Mouse (Mus musculus) heart, adult 2 months (tissue): ENCODE measurements around the gene Stxbp5l. TPM values are rescaled to one million over a fixed set of nuclear protein-coding genes. Genes with fewer than 3 reads are reported as not detected.
"Not testable (repeated sequence)": the region's sequence is repeated elsewhere in the genome, so short reads cannot be mapped to it uniquely, and the experiment has no call there.

Experiments used
- DNase-seq, 2 experiments: peaks; one replicate each; pipeline ENCODE4 v3.0.0; 2021
- H3K27ac ChIP-seq: fragments of 200-600 bp; 2 replicates; pipeline ENCODE4 v1.8.1; 2022
- H3K27me3 ChIP-seq: fragments of 200-500 bp; 2 replicates; pipeline ENCODE4 v1.6.1; 2012; ENCODE audit warnings: mild to moderate bottlenecking, low read length, inconsistent platforms, mixed read lengths; ENCODE audit not compliant: control insufficient read depth, insufficient read depth
- H3K36me3 ChIP-seq: fragments of 200-500 bp; 2 replicates; pipeline ENCODE4 v1.6.1; 2012; ENCODE audit warnings: low read length, inconsistent platforms; ENCODE audit not compliant: control insufficient read depth, insufficient read depth
- H3K4me1 ChIP-seq: fragments of 200-500 bp; 2 replicates; pipeline ENCODE4 v1.6.1; 2011; ENCODE audit warnings: low read length; ENCODE audit not compliant: control insufficient read depth, insufficient read depth
- H3K4me3 ChIP-seq: fragments of 200-600 bp; 2 replicates; pipeline ENCODE4 v1.8.1; 2022
- H3K79me2 ChIP-seq: fragments of 200-500 bp; replicated peaks from 2 replicates; pipeline ENCODE4 v1.6.1; 2012; ENCODE audit warnings: mild to moderate bottlenecking, inconsistent platforms, low read length, moderate library complexity, mixed read lengths; ENCODE audit not compliant: control insufficient read depth, insufficient read depth
- H3K9ac ChIP-seq: fragments of 200-500 bp; 2 replicates; pipeline ENCODE4 v1.6.1; 2012; ENCODE audit warnings: low read depth, mild to moderate bottlenecking, control low read depth, inconsistent platforms, low read length, mixed read lengths
- CTCF ChIP-seq: fragments of 200-600 bp; IDR thresholded peaks from 2 replicates; pipeline ENCODE4 v1.8.1; 2022; ENCODE audit warnings: antibody characterized with exemption, mild to moderate bottlenecking, moderate library complexity
- EP300 ChIP-seq: fragments of 200-500 bp; IDR thresholded peaks from 2 replicates; pipeline ENCODE4 v1.6.1; 2011; ENCODE audit warnings: low read depth, low read length, control low read depth; ENCODE audit not compliant: insufficient read depth
- POLR2A ChIP-seq: fragments of 200-500 bp; IDR thresholded peaks from 2 replicates; pipeline ENCODE4 v1.6.1; 2011; ENCODE audit warnings: mild to moderate bottlenecking, low read depth, low read length, control low read depth; ENCODE audit not compliant: insufficient read depth
- WGBS: fragments of 180-500 bp; shearing (Covaris S2); methylation state at CpG from one replicate; pipeline ENCODE4 v1.1.7; 2018; 5-methylcytosine and 5-hydroxymethylcytosine counted together
- intact Hi-C: fragments of 180-260 bp; cut with DNase I; formaldehyde crosslinking; loops from one replicate; pipeline ENCODE4 v1.15.1; 2025
- polyA plus RNA-seq: library from polyadenylated mRNA; depleted of rRNA; stranded (reverse); fragments of >200 nt; gene quantifications from 2 replicates; pipeline ENCODE4 v1.2.3, GENCODE M21; 2012
- total RNA-seq, 2 experiments: library from RNA; stranded (reverse); gene quantifications; 2 replicates each; pipeline ENCODE4 v1.2.3; 2021

The Stxbp5l gene
- total and polyA plus RNA-seq, 3 experiments, result not detected

DNA sequence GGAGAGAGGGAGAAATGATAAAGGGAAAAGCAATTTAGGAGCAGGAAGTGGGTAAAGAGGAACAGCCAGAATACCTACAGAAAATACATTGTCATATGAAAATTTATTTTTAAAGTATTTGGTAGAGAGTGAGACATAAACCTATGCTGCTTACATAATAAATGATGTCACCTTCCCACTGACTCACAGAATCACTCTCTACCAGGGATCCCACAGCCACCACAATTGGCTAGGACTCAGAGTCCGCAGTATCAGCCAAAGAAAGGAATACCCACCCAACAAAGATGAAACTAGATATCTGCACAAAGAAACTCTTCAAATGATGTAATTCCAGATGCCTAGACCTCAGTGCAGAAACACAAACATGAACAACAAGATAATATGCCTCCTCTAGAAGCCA, 12.0 kb downstream of the Stxbp5l start:
- DNase-seq, result no peak
- Histone ChIP-seq H3K27me3 (no peaks in the 10 kb centered on the region), H3K79me2 (no peaks in the 10 kb centered on the region), H3K36me3 (no peaks in the 10 kb centered on the region), H3K27ac (no peak overlapping the region), H3K9ac (no peak overlapping the region), H3K4me1 (no peaks in the 10 kb centered on the region), H3K4me3 (no peak overlapping the region)
- WGBS, result 84% methylated on average over 1 of the region's 1 CpGs
- TF ChIP-seq CTCF (no peak), POLR2A (no peak), EP300 (no peak)
- intact Hi-C loops, result no loop called here

DNA sequence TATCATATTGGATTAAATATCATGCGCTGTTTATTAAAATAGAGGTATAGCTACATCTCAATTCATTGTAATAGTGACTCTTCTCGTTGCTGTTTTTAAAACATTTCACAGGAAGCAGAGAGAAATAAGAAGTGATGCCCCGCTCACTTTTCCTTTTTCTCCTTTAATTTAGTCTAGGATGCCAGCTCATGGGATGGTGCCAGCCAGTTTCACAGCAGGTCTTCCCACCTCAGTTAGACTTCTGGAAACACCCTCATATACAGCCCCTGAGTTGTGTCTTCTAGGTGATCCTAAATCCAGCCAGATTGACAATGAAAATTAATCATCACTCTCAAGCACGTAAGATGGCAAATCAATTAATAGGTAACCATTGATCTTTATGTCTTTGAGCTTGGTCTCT, 17.3 kb downstream of the Stxbp5l start:
- H3K4me3 ChIP-seq, result no peak overlapping the region
- no peaks in the 10 kb centered on the region for H3K4me1 ChIP-seq
- WGBS, result 80% methylated on average over 4 of the region's 4 CpGs
- H3K9ac ChIP-seq, result no peak overlapping the region
- H3K27ac ChIP-seq, result no peak overlapping the region
- no peaks in the 10 kb centered on the region for H3K79me2 ChIP-seq
- H3K27me3 ChIP-seq, result no peaks in the 10 kb centered on the region
- no peaks in the 10 kb centered on the region for H3K36me3 ChIP-seq
- no peak for DNase-seq
- intact Hi-C loops, result loop anchor here (10.0 kb wide), 1 partner anchor 117 kb away; no protein-coding TSS in a partner anchor
- no peak for TF ChIP-seq EP300
- TF ChIP-seq CTCF, result no peak

DNA sequence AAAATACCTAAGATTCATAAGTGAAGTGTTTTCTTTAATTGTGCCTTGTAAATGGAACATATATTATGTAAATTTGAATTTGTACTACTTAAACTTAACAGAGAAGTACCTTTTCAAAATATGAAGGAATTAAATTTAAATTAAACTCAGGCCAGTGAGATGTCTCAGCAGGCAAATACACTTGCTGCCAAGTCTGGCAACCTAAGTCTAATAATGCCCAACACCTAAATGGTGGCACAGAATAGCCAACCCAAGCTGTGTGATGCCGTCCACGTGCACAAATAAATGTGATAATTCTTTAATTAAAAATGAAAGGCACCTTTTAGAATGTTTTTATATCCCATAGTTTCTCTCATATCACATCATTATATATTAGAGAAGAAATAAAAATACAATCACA, 20.8 kb downstream of the Stxbp5l start:
- H3K79me2 ChIP-seq, result no peaks in the 10 kb centered on the region
- no peak for TF ChIP-seq POLR2A
- no peak for TF ChIP-seq EP300
- TF ChIP-seq CTCF, result no peak
- 81% methylated on average over 2 of the region's 2 CpGs for WGBS
- no peak overlapping the region for H3K9ac ChIP-seq
- no peak overlapping the region for H3K27ac ChIP-seq
- H3K4me3 ChIP-seq, result no peak overlapping the region
- no peaks in the 10 kb centered on the region for H3K27me3 ChIP-seq
- H3K4me1 ChIP-seq, result no peaks in the 10 kb centered on the region
- intact Hi-C loops, result loop anchor here (10.0 kb wide), 1 partner anchor 121 kb away; no protein-coding TSS in a partner anchor
- DNase-seq, result no peak
- no peaks in the 10 kb centered on the region for H3K36me3 ChIP-seq

DNA sequence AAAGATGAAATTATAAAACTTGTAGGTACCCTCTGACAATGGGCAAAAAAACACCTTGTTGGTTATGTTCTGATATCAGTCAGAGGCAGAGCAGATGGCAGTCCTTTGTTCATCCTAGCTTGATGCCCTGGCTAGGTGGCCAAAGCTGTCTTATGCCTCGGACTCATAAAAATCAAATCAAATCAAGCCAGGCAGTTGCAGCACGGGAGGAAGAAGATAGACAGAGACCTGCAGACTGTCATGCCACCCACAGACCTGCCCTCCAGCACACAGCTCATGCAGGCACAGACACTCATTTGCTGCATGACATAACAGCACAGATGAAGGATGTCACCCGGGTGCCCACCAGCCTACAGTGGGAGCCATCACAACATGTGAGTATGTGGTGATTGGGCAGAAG, 29.1 kb downstream of the Stxbp5l start:
- H3K27ac ChIP-seq, result no peak overlapping the region
- no peak for DNase-seq
- TF ChIP-seq EP300 (no peak), POLR2A (no peak), CTCF (no peak)
- H3K36me3 ChIP-seq, result no peaks in the 10 kb centered on the region
- 81% methylated on average over 3 of the region's 3 CpGs for WGBS
- H3K4me3 ChIP-seq, result no peak overlapping the region
- intact Hi-C loops, result no loop called here
- no peaks in the 10 kb centered on the region for H3K4me1 ChIP-seq
- H3K79me2 ChIP-seq, result no peaks in the 10 kb centered on the region
- no peak overlapping the region for H3K9ac ChIP-seq
- H3K27me3 ChIP-seq, result no peaks in the 10 kb centered on the region

DNA sequence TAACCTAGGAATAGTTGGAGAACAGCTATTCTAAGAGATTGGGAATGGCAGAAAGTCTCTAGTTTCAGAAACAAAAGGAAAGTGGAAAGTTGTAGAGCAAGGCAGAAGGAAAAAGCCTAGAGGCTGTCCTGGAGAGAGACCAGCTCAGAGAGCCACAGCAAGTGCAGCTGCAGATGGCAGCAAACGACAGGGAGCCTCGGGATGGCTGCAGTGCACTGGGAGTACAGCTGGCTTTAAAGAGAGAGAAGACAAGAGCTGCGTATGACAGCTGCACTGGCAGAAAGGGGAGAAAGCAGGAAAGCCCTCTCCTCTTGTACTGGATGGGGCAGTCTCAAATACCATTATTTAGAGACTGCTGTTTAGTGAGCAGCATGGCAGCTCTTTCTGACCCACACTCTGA, 37.7 kb downstream of the Stxbp5l start:
- Histone ChIP-seq H3K36me3 (no peaks in the 10 kb centered on the region), H3K9ac (no peak overlapping the region), H3K27me3 (no peaks in the 10 kb centered on the region), H3K79me2 (no peaks in the 10 kb centered on the region), H3K4me3 (no peak overlapping the region), H3K27ac (no peak overlapping the region), H3K4me1 (no peaks in the 10 kb centered on the region)
- intact Hi-C loops, result loop anchor here (2.0 kb wide), 1 partner anchor 334 kb away; no protein-coding TSS in a partner anchor
- 15% methylated on average over 3 of the region's 3 CpGs for WGBS
- no peak for DNase-seq
- TF ChIP-seq EP300, result no peak
- peak; percentile 62 for TF ChIP-seq CTCF

DNA sequence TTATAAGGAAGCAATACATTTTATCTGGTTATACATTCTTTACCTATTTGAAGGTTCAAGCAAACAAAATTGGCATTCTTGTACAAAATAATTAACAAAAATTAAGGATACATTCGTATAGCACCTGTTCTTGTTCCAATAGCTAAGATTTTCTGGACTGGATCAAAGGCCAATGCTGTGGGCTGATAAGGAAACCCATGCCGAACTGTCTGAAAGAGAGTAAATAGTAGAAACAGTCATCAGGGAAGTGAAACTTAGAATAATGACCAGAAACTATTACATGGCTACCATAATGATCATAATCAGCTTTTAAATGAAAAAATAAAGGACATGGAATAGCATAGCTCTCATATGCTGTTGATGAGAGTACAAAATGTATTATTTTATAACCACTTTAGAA, 39.8 kb downstream of the Stxbp5l start:
- 30% methylated on average over 2 of the region's 2 CpGs for WGBS
- Histone ChIP-seq H3K4me3 (no peak overlapping the region), H3K27ac (no peak overlapping the region), H3K79me2 (no peaks in the 10 kb centered on the region), H3K27me3 (no peaks in the 10 kb centered on the region), H3K4me1 (no peaks in the 10 kb centered on the region), H3K36me3 (no peaks in the 10 kb centered on the region), H3K9ac (no peak overlapping the region)
- intact Hi-C loops, result no loop called here
- no peak for TF ChIP-seq CTCF
- TF ChIP-seq POLR2A, result no peak
- no peak for TF ChIP-seq EP300
- DNase-seq, result no peak

DNA sequence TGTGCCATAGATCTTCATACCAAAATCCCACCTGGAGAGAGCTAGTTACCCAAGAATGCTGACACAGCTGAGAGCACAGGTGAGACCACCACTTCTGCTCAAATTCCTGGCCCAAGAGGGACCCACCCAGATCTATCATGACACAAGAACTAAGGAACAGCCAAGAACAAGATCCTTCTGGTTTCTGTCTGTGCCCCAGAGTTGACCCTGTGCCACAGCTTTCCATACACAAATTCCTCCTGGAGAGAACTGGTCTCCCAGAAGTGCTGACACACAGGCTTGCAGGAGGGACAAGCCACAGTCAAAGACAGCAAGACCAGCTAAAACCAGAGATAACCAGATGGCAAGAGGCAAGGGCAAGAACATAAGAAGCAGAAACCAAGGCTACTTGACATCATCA, 43.3 kb downstream of the Stxbp5l start:
- intact Hi-C loops, DNase-seq, H3K79me2 ChIP-seq, H3K27ac ChIP-seq, H3K4me3 ChIP-seq, H3K9ac ChIP-seq, H3K4me1 ChIP-seq, H3K27me3 ChIP-seq, H3K36me3 ChIP-seq: not testable (repeated sequence)
